Mouse (Mus musculus): ENCODE results near the gene Fgl2. TPM values are rescaled to one million over a fixed set of nuclear protein-coding genes. Genes with fewer than 3 reads are reported as not detected.

Fgl2 gene
- total RNA-seq, 2 experiments from 2014 or later, result 1.4 TPM

DNA sequence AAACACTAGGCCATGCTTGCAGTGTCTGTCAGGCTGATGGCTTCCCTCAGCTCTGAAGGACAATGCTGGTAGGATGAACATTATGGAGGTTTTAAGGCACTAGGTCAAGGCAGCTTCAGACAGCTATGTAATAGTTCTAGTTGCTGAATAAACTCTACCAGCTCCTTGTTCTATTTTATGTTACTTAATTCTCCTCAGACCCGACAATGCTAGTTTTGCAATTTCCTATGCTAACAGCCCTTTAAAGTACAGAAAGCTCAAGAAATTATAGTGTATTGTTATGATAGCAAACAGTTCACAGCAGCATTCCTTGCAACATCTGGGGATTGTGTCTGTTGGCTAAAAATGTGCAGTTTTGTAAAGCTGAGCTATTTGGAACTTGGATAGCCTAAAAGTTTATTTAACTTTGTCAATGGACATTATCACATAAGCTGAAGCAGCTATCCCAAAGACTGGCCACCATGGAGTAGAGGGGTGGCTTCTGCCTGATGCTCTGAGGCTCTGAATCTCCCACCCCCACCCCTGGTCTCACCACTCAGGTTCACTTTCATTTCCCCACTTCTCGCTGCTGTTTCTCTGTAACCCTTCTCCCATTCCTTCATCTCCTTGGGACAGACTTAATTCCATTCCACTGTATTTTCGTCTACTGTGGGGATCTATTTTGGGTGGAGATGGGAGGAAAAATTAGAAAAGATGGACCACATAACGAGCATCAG is 5.9 kb upstream of the Fgl2 start:
- DNase-seq (ENCODE audit: extremely low spot score in 1 of 2, low spot score in 2 of 2), result no peak
- intact Hi-C loops (cut with DNase I), result no loop called here
- H3K27ac ChIP-seq, result no peak overlapping the region
- no peak overlapping the region for H3K4me3 ChIP-seq
- TF ChIP-seq CTCF (IDR thresholded peaks at IDR 0.05), result no peak

DNA sequence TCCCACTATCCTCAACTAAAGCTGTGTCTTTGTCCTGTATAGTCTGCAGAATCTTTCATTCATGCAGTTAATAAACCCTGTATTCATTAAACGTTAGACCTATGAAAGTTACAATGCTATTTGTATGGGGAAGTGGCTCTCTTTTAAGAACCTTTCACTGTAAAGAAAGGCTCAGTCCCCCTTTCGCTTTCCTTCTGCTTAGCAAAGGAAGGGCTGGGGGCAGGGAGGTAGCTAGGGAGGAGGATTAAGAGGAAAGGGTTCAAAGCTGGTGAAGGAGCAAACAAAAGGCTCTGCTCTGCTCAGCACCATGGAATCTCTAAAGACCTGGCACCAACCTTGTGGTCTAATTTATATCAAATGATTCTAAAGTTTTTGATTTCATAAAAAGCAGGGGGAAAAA is 4.9 kb upstream of the Fgl2 start:
- intact Hi-C loops (cut with DNase I), result no loop called here
- no peak for TF ChIP-seq CTCF (IDR thresholded peaks at IDR 0.05)
- Histone ChIP-seq H3K27ac (no peak overlapping the region), H3K4me3 (no peak overlapping the region)
- DNase-seq (ENCODE audit: extremely low spot score in 1 of 2, low spot score in 2 of 2), result no peak

DNA sequence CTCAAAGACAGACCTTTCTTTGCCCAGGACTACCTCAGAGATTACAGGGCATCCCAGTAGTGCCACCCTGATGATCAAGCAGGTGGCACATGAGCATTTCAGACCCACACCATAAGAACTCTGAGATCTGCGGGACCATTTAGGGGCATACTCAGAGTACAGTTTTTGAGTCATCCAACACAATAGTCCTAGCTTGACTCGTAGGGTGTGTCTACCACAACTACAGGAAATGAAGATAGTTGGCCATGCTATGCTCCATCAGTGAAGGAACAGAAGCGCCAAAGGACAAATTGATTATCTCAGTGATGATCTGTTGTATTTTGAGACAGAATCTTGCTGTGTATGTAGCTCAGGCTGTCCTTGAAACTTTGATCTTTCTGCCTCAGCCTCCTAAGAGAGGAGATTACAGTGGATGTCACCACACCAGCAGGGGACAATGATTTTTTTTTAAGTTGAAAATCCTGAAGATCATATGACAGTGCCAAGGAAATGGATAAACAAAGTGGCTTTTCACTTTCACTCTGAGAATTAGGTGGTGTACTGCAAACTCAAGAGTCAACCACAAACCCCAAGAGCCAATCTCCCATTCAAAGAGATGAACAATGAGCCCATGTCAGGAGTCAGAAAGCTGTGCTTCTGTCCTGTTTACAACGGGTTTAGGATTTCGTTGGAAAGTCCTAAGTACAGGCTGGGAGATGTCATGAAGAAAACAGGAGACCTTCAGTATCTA is 2.1 kb upstream of the Fgl2 start:
- intact Hi-C loops (cut with DNase I), result no loop called here
- no peak for DNase-seq (ENCODE audit: extremely low spot score in 1 of 2, low spot score in 2 of 2)
- Histone ChIP-seq H3K4me3 (no peak overlapping the region), H3K27ac (no peak overlapping the region)
- TF ChIP-seq CTCF (IDR thresholded peaks at IDR 0.05), result no peak

DNA sequence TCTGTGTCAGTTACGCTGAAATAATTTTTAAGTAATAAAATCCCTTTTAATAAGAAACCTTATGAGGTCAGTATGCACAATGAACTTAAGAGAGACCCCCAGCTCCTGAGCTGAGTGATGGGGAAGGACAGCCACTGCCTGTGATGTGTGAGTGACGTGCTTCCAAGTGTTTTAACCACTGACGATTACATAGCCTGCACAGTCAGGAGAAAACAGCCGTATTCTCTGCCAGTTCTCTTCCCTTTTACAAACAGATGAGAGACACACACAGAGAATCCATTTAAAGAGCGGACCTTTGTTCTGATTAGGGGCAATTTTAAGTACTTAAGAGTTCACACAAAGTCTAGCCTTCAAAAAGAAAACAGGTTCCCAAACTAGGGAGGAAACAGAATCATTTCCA is 522 bp upstream of the Fgl2 start:
- no peak for TF ChIP-seq CTCF (IDR thresholded peaks at IDR 0.05)
- H3K27ac ChIP-seq, result no peak overlapping the region
- no peak for DNase-seq (ENCODE audit: extremely low spot score in 1 of 2, low spot score in 2 of 2)
- H3K4me3 ChIP-seq, result no peak overlapping the region
- intact Hi-C loops (cut with DNase I), result no loop called here

DNA sequence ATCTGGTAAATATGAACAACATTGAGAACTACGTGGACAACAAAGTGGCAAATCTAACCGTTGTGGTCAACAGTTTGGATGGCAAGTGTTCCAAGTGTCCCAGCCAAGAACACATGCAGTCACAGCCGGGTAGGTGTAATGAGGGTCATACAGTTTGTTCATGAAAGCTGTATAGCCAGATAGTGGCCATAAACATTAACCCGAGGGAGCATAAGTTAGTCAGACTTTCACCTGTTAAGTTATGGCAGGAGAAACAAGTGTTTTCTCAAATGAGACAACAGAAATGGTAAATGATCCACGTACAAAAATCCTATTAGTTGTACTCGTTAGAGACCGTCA is 707 bp downstream of the Fgl2 start:
- Histone ChIP-seq H3K4me3 (peak overlapping the region; percentile 49; the same call in 1 of the 2 replicates), H3K27ac (no peak overlapping the region)
- no peak for DNase-seq (ENCODE audit: extremely low spot score in 1 of 2, low spot score in 2 of 2)
- intact Hi-C loops (cut with DNase I), result no loop called here
- no peak for TF ChIP-seq CTCF (IDR thresholded peaks at IDR 0.05)

DNA sequence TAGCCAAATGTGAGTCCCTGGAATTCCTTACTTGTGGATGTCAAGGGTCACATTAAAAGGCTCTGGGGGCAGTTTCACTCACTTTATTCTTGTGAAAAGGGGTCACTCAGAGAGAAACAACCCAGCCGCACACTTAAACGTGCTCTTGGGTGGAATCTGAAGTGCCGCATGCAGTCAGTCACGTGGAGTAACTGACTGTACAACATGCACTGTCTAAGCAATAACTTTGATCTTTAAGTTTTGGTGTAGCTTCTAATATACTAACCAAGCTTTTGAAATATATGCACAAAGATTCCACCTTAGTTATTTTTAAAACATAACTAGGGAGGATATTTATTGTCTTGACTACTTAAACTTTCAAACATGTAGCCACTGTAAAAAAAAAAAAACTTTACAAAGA is 4.5 kb downstream of the Fgl2 start:
- DNase-seq (ENCODE audit: extremely low spot score in 1 of 2, low spot score in 2 of 2), result no peak
- intact Hi-C loops (cut with DNase I), result no loop called here
- H3K4me3 ChIP-seq, result no peak overlapping the region
- no peak for TF ChIP-seq CTCF (IDR thresholded peaks at IDR 0.05)
- no peak overlapping the region for H3K27ac ChIP-seq

DNA sequence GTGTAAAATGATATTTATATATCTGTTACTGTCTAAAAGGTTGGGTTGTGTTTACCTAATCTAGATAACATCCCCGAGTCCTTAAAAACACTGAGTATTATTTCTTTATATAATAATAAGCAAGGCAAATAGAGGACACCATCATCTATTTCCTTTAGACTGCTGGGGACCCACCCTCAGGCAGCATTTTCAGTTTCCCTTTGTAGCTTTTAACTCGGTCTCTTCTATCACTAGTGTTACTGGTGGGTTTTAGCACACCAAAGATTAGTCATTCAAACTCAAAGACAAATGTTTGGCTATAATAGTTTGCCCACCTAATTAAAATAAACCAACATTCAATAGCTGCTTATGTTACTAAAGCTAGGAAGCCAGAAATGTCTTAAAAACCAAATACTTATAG is 6.0 kb downstream of the Fgl2 start:
- H3K27ac ChIP-seq, result no peak overlapping the region
- no peak for DNase-seq (ENCODE audit: extremely low spot score in 1 of 2, low spot score in 2 of 2)
- no peak overlapping the region for H3K4me3 ChIP-seq
- no peak for TF ChIP-seq CTCF (IDR thresholded peaks at IDR 0.05)
- intact Hi-C loops (cut with DNase I), result no loop called here

DNA sequence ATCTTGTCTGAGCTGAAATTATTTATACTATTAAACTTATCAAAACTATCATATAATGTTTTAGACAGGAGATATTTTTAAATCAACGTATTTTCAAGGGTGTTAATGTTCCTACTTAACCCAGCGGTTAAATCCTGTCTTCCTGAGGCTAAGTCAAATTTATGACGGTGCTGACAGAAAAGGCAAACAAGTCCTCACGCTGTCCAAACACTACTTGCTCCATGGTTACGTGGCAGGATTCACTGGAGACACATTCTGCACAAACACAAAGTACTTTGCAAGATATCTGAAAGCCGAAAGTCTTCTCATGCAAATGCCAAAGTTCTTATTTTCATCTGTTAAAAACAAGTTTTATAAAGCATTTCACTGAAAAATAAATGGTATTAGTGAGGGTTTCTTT is 9.5 kb downstream of the Fgl2 start:
- TF ChIP-seq CTCF (IDR thresholded peaks at IDR 0.05), result no peak
- DNase-seq (ENCODE audit: extremely low spot score in 1 of 2, low spot score in 2 of 2), result no peak
- intact Hi-C loops (cut with DNase I), result no loop called here
- Histone ChIP-seq H3K27ac (no peak overlapping the region), H3K4me3 (no peak overlapping the region)

DNA sequence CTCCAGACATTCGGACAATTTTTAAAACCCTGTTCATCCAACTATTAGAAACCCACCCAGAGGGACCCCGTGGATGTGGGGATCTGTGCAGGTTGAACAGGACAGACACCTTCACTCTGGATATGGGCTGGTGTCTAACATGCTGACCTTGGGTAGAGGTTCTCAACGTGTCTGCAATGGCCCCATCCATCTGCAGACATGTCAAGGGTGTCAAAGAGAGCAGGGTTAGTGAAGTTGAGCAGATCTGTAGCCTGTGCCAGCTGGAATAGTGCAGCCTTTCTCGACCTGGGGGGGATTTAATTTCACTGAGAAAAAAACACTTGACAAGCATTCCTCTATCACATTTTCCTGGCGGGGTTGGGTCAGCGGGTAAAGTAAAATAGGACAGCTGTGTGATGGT is 10.2 kb downstream of the Fgl2 start:
- no peak for DNase-seq (ENCODE audit: extremely low spot score in 1 of 2, low spot score in 2 of 2)
- intact Hi-C loops (cut with DNase I), result no loop called here
- no peak overlapping the region for H3K4me3 ChIP-seq
- no peak overlapping the region for H3K27ac ChIP-seq
- no peak for TF ChIP-seq CTCF (IDR thresholded peaks at IDR 0.05)

DNA sequence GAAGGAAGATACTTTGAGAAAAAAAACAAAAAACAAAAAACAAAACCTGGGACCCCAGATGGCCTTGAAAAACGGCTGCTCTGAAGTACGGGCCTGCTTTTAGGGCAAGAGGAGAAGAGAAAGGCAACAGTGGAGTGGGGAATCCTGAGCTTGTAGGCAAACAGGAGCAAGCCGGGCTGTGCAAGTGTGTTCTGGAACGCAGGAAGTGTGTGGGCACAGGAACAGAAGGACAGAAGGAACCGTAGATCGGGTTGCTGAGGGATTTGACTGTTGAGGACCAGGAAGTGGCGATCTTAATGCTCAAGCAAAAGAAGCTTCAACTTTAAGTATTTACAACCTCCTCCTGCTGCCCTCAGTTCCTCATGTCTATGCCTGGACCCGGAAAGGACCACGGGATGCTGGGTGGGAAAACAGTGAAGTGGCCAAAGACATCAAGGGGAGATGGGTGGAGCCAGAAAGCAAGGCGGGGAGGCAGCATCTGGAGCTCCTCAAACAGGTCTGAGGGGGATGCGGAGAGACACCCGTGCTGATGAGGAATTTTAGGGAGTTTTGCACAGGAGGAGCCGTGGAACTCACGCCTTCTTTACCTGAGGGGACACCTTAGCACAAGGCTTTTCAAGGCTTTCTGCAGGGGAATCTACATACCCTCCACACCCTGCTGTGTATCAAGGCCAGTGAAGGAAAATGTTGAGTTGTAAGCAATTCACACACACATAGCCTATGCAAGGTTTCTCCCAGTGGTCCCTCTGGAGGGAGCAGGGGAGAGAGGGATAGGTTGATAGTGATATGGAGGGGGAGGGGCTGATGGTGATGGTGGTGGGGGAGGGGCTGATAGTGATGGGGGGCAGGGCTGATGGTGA is 11.2 kb downstream of the Fgl2 start:
- no peak for TF ChIP-seq CTCF (IDR thresholded peaks at IDR 0.05)
- Histone ChIP-seq H3K4me3 (no peak overlapping the region), H3K27ac (no peak overlapping the region)
- DNase-seq (ENCODE audit: extremely low spot score in 1 of 2, low spot score in 2 of 2), result no peak
- intact Hi-C loops (cut with DNase I), result no loop called here

DNA sequence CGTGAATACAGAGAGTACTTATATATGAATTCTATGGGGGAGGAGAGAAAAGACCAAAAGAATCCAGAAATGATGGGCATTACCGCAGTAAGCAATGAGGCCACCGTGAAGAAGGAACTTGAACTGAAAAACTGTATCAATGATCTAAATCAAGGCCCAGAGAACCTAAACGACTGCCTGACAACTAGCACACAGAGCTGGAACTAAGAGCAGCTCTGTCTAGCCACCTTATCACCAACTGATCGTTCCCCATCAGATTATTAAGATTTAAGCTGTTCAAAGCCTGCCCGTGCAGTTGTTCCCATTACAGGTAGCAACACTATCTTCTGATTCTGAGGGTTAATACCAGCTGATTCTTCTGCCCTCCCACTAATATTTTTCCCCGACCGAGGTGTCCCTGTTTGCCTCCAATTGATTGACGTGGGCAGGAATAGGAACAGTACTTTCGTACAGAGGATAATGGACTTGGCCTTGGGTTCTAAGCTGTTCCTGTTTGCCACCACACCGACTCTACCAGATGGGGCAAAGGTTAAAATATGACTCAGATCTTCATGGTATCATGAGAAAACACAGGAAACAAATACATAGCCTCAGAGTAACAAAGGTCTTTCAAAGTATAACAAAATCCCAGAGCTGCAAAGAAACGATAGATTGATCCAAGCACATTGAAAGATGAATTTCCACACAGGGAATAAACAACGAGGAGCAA is 12.0 kb downstream of the Fgl2 start:
- no peak for TF ChIP-seq CTCF (IDR thresholded peaks at IDR 0.05)
- Histone ChIP-seq H3K27ac (no peak overlapping the region), H3K4me3 (no peak overlapping the region)
- intact Hi-C loops (cut with DNase I), result no loop called here
- no peak for DNase-seq (ENCODE audit: extremely low spot score in 1 of 2, low spot score in 2 of 2)

DNA sequence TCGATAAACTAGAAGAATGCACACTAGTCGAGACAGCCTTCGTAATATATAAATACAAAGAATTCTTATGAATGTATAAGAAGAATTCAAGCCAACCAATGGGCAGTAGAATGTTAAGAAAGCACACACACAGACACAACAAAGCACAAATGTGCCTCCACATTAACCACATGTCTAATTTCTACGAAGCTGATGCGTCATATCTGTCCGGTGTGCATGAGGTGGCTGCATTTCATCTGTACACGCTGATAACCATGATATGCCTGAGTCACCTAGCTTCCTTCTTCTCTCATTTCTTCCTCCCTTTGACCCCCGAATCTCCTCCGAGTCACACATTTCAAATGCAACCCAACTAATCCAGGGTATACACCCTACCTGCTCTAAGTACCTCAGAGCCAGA is 12.5 kb downstream of the Fgl2 start:
- no peak for DNase-seq (ENCODE audit: extremely low spot score in 1 of 2, low spot score in 2 of 2)
- no peak for TF ChIP-seq CTCF (IDR thresholded peaks at IDR 0.05)
- no peak overlapping the region for H3K27ac ChIP-seq
- intact Hi-C loops (cut with DNase I), result no loop called here
- no peak overlapping the region for H3K4me3 ChIP-seq
